Mouse (Mus musculus): Measurements from ENCODE around the gene Rap1gds1.

DNA sequence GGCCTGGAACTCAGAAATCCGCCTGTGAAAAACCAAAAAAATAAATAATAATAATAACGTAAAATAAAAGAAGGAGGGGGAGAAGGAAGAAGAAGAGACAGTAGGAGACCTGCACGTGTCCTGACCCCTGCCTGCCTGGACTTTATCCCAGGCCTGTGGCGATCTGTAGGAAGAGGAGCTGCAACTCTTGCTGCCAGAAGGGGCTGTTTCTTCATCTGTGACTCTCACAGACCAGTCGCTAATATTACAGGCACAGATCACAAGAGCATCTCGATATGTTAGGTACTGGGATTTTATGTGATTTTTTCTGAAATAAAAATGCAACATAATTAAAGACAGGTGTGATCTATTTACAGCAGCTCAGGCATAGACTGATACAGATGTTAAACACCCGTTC lies 1.1 kb upstream of the Rap1gds1 start:
- TF ChIP-seq CTCF (IDR thresholded peaks at IDR 0.05; ENCODE audit: extremely low read depth, insufficient read depth, low read length) (no peak), POLR2A (IDR thresholded peaks at IDR 0.05; ENCODE audit: extremely low read depth, insufficient read depth, low read length) (no peak)

Data from cortical plate, adult 2 months (tissue).